Mouse (Mus musculus) urinary bladder, postnatal 36 days (tissue): ENCODE data around the gene Coro2a.
"Not testable (repeated sequence)": the region's sequence is repeated elsewhere in the genome, so short reads cannot be mapped to it uniquely, and the experiment has no call there.

Source experiments
- DNase-seq, 2 experiments: peaks; one replicate each; pipeline ENCODE4 v3.0.0; 2022; ENCODE audit warnings: low spot score in 2 of 2, mixed read lengths in 1 of 2

The Coro2a gene

DNA sequence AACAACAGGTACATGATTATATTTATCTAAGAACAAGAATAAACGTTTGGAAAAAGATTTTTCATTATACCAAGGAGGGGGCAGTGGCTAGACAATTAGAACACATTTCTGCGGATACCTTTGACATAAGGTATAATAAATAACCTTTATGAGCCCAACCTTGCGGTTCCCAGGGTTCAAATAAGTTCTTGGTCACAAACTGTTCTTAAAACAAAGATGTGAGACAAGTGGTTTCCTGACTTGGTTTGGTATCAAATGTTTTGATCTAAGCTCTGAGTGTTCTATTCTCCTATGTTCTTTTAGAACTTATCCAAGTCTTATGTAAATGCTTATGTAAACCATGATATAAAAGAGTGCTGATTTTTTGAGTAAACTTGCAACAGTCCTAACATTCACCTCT is 17.5 kb downstream of the Coro2a start:
- DNase-seq = not testable (repeated sequence)

DNA sequence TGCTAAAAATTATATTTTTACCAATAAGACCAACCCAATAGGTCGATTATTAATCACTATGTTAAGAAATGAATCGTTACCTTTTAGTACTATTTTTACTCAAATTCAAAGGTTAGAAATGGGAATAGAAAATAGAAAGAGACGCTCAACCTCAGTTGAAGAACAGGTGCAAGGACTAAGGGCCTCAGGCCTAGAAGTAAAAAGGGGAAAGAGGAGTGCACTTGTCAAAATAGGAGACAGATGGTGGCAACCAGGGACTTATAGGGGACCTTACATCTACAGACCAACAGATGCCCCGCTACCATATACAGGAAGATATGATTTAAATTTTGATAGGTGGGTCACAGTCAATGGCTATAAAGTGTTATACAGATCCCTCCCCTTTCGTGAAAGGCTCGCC is 17.9 kb downstream of the Coro2a start:
- not testable (repeated sequence) for DNase-seq

- not testable (repeated sequence) for DNase-seq
Measured at GRCm38 (mm10) chr4:46582024-46582423, 20.0 kb downstream of the Coro2a start.

DNA sequence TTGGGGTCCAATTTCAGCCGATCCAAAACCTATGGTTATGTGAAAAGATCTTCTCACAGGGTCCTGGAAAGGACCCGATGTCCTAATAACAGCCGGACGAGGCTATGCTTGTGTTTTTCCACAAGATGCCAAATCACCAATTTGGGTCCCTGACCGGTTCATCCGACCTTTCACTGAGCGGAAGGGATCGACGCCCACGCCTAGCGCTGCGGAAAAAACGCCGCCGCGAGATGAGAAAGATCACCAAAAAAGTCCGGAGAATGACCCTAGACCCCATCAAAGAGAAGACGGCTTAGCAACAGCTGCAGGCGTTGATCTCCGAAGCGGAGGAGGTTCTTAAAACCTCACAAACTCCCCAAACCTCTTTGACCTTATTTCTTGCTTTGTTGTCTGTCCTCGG is 20.4 kb downstream of the Coro2a start:
- DNase-seq = not testable (repeated sequence)

GRCm38 (mm10) chr4:46580799-46581243 is 21.2 kb downstream of the Coro2a start:
- not testable (repeated sequence) for DNase-seq

DNA sequence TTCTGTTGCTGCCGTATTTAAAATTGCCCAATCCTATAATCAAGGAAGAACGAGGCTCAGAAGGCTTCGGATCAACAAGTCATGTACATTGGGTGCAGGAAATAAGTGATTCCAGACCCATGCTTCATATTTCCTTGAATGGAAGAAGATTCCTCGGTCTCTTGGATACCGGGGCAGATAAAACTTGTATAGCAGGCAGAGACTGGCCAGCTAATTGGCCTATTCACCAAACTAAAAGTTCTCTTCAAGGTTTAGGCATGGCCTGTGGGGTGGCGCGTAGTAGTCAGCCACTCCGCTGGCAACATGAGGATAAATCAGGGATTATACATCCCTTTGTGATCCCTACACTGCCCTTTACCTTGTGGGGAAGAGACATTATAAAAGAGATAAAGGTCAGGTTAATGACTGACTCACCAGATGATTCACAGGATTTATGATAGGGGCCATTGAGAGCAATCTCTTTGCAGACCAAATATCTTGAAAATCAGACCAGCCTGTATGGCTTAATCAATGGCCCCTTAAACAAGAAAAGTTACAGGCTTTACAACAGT is 23.1 kb downstream of the Coro2a start:
- not testable (repeated sequence) for DNase-seq

DNA sequence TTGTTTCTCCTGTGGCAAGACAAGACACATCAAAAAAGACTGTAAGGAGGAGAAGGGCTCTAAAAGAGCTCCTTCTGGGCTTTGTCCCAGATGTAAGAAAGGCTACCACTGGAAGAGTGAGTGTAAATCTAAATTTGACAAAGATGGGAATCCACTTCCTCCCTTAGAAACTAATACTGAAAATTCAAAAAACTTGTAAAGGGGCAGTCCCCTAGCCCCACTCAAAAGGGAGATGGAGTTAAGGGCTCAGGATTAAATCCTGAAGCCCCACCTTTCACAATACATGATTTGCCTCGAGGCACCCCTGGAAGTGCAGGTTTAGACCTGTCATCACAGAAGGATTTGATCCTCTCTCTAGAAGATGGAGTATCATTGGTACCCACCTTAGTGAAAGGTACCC is 23.8 kb downstream of the Coro2a start:
- DNase-seq = no peak

DNA sequence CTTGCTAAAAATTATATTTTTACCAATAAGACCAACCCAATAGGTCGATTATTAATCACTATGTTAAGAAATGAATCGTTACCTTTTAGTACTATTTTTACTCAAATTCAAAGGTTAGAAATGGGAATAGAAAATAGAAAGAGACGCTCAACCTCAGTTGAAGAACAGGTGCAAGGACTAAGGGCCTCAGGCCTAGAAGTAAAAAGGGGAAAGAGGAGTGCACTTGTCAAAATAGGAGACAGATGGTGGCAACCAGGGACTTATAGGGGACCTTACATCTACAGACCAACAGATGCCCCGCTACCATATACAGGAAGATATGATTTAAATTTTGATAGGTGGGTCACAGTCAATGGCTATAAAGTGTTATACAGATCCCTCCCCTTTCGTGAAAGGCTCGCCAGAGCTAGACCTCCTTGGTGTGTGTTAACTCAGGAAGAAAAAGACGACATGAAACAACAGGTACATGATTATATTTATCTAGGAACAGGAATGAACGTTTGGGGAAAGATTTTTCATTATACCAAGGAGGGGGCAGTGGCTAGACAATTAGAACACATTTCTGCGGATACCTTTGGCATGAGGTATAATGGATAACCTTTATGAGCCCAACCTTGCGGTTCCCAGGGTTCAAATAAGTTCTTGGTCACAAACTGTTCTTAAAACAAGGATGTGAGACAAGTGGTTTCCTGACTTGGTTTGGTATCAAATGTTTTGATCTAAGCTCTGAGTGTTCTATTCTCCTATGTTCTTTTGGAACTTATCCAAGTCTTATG is 26.3 kb downstream of the Coro2a start:
- not testable (repeated sequence) for DNase-seq

DNA sequence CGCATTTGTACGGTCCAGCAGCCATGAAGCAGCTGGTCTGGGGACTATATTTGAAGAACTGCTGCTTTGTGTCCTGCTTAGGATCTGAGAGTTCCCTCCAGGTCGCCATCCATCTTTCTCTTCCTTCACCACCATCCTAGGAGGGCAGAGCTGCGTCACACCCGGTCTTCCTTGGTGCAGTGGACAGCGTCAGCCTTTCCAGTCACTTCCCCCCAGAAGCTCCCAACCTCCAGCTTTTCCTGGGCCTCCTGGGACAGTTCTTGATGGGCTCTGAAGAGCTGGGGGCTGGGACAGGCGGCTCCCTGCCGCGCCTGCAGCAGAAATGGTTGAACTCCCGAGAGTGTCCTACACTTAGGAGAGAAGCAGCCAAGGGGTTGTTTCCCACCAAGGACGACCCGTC is 27.2 kb downstream of the Coro2a start:
- no peak for DNase-seq

GRCm38 (mm10) chr4:46574024-46574753 is 27.8 kb downstream of the Coro2a start:
- DNase-seq = no peak

DNA sequence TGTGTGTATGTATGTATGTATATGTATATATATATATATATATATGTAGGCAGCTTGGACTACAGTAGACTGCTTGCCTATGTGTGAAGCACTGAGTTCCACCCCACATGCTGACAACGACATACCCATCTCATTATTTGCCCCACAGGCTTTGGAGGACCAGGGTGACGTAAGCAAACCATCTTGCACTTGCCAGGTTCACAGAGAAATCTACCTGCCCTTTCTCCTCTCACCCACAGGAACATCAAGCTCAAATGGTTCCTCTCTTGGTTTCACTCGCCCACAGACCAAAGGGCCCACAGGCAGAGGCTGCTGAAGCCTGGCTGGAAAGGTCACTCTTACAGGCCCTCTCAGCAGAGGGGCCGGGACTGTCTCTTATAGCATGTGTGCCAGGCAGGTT is 29.4 kb downstream of the Coro2a start:
- DNase-seq = no peak

GRCm38 (mm10) chr4:46571744-46572143 is 30.3 kb downstream of the Coro2a start:
- no peak for DNase-seq

DNA sequence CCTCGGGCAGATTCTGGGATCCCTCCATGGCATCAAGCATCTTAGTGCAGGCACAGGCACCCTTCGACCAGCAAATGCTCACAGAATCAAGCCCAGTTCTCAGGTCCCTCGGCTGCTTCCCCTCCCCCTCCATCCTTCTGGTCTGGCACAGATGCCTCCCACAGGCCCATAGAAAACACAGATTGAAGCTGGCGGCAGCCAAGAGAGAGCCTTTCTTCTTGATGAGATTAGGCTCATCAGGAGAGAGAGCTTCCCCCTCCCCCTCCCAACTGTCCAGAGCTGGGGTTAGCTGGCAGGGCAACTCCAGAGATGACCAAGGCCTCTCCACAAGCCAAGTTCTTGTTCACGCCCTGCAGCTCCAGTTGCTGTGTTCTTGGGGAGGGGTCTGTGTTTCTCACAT is 32.3 kb downstream of the Coro2a start:
- DNase-seq = no peak

DNA sequence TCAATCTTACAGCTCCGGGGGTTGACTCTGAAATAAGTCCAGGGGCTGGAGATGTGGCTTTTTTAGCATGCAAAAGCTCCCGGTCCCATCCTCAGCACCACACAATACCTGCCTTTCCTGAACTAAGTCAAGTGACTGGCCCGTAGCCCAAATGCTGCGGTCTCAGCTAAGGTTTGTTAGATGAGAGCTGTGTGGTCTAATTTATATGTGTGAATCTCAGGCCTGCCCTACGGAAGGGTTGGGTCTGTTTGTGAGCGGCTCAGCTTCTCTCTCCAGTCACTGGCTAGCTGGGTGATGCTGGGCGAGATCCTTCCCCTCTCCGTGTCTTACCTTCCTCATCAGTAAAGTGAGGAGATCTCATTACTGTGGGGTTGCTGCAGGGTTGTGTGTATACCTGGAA is 33.8 kb downstream of the Coro2a start:
- DNase-seq = no peak

DNA sequence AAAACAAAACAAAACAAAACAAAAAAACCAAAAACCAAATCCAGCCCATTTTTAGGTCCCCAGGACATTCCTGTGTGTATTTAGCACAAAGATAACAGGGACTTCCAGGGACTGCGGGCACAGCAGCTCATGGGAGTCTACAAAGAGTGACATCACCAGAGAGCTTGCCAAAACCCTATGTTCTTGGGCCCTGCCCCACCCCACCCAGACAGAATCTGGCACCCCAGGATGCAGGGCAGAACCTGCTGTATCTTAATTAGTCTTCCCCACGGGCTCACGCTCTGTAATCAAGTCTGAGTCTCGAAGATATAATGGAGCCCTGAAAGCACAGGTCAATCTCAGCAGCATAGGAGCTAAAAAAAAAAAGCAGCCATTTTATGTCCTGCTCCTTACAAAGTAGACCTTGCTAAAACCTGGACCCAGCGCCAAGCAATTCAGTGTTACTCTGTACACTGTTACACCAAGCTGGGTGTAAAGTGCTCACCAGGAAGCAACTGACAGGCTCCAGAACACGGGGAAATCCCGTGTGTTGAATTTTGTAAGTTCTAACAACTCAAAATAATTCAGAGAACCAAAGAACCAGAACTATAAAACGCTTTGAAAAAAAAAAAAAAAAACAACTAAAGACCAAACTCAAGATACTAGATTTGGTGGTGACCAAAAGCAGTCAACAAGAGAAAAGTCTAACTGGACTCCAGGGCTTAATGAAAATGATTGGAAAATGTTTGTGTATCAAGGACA is 34.9 kb downstream of the Coro2a start:
- DNase-seq = no peak

DNA sequence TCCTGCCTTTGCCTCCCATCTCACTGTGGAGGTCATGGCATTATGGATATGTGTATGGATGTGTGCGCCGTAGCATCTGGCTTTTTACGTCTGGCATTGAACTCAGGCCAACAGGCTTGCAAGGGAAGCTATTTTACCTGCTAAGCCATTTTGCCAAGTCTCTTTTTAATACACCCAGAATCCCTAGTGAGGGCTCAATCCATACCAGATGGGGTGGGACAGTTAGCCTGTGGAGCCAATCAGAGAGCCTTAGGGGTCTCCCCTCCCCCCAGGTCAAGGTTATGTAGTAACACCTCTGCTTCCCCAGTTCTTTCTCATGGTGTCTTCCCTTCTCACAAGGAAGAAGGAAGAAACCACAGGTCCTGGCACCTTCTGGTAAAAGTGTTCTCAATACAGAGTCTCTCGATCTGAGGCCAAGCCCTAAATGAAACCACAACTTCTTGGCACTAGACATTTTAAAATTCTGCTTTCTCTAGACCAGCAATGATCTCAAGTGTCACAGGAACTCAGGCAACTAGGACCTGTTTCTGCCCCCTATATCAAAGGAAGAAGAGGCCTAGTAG is 36.5 kb downstream of the Coro2a start:
- DNase-seq = no peak

GRCm38 (mm10) chr4:46564247-46564646 is 37.8 kb downstream of the Coro2a start:
- no peak for DNase-seq

- DNase-seq = peak; percentile 67 to 82
Measured at GRCm38 (mm10) chr4:46563847-46564246, 38.2 kb downstream of the Coro2a start.

DNA sequence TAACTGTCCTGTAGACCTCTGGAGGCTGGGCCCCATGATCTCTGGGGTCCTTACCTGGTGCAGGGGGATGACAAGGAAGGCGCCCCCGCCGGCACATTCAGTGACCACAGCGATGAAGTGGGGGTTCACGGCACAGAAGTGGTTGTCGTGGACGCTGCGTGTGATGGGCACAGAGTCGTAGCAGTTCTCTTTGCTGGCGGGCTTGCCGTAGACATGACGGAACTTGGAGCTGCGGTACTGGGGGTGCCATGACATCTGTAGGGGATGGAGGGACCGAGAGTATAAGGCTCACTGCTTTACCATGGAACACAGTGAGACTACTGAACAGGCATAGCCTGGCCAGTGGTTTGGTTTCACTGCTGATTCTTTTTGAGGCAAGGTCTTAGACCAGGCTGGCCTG is 39.2 kb downstream of the Coro2a start:
- DNase-seq = no peak

- DNase-seq = no peak
Measured at GRCm38 (mm10) chr4:46562037-46562436, 40.0 kb downstream of the Coro2a start.

- peak in 1 of 2 experiments; percentile 15 for DNase-seq
Measured at GRCm38 (mm10) chr4:46560069-46560705, 41.8 kb downstream of the Coro2a start.
